Mouse (Mus musculus): ENCODE results near the gene Gm10318. TPM values are rescaled to one million over a fixed set of nuclear protein-coding genes. Genes with fewer than 3 reads are reported as not detected.

Gene Gm10318
- polyA plus RNA-seq, 1 experiment from 2014 or later: not detected

GRCm38 (mm10) chr10:77867546-77867945 is 14.9 kb downstream of the Gm10318 start:
- ATAC-seq (ENCODE audit: insufficient number of reproducible peaks, insufficient read depth, low FRiP score, low read depth): no peak
- Histone ChIP-seq H3K4me3 (ENCODE audit: control insufficient read depth in 1 of 2, insufficient read depth in 1 of 2, low read depth in 1 of 2, low read length in 2 of 2) (no peak overlapping the region), H3K36me3 (ENCODE audit: control insufficient read depth, insufficient read depth, low read length) (no peaks in the 10 kb centered on the region), H3K27ac (replicated peaks in 1 of 2; ENCODE audit: control insufficient read depth in 1 of 2, insufficient read depth in 1 of 2, low read depth in 2 of 2, low read length in 2 of 2) (no peak overlapping the region), H3K4me2 (ENCODE audit: low read length) (no peak overlapping the region), H3K4me1 (ENCODE audit: control insufficient read depth in 2 of 2, insufficient read depth in 2 of 2, low read length in 2 of 2) (no peaks in the 10 kb centered on the region; a peak in 1 of 4 replicates), H3K9me3 (ENCODE audit: control insufficient read depth, low read length) (no peaks in the 10 kb centered on the region), H3K27me3 (ENCODE audit: control insufficient read depth, insufficient read depth, low read length) (no peaks in the 10 kb centered on the region), H3K9ac (ENCODE audit: low read length) (no peak overlapping the region)
- whole genome bisulfite sequencing: 0% methylated on average over 1 of the region's 1 CpGs

- Histone ChIP-seq H3K4me3 (ENCODE audit: control insufficient read depth in 1 of 2, insufficient read depth in 1 of 2, low read depth in 1 of 2, low read length in 2 of 2) (no peak overlapping the region), H3K27ac (replicated peaks in 1 of 2; ENCODE audit: control insufficient read depth in 1 of 2, insufficient read depth in 1 of 2, low read depth in 2 of 2, low read length in 2 of 2) (no peak overlapping the region), H3K27me3 (ENCODE audit: control insufficient read depth, insufficient read depth, low read length) (no peaks in the 10 kb centered on the region), H3K9me3 (ENCODE audit: control insufficient read depth, low read length) (no peaks in the 10 kb centered on the region), H3K36me3 (ENCODE audit: control insufficient read depth, insufficient read depth, low read length) (no peaks in the 10 kb centered on the region), H3K9ac (ENCODE audit: low read length) (no peak overlapping the region), H3K4me2 (ENCODE audit: low read length) (no peak overlapping the region), H3K4me1 (ENCODE audit: control insufficient read depth in 2 of 2, insufficient read depth in 2 of 2, low read length in 2 of 2) (no peaks in the 10 kb centered on the region; a peak in 1 of 4 replicates)
- no peak for ATAC-seq (ENCODE audit: insufficient number of reproducible peaks, insufficient read depth, low FRiP score, low read depth)
- 78% methylated on average over 7 of the region's 7 CpGs for WGBS
These were observed 17.0 kb downstream of the Gm10318 start for GRCm38 (mm10) chr10:77869651-77870050.

GRCm38 (mm10) chr10:77878985-77879384 is 26.3 kb downstream of the Gm10318 start:
- no peak overlapping the region for H3K4me3 ChIP-seq (ENCODE audit: control insufficient read depth in 1 of 2, insufficient read depth in 1 of 2, low read depth in 1 of 2, low read length in 2 of 2)
- no peak overlapping the region for H3K27ac ChIP-seq (replicated peaks in 1 of 2; ENCODE audit: control insufficient read depth in 1 of 2, insufficient read depth in 1 of 2, low read depth in 2 of 2, low read length in 2 of 2)
- H3K27me3 ChIP-seq (ENCODE audit: control insufficient read depth, insufficient read depth, low read length): no peaks in the 10 kb centered on the region
- no peak for ATAC-seq (ENCODE audit: insufficient number of reproducible peaks, insufficient read depth, low FRiP score, low read depth)
- H3K9ac ChIP-seq (ENCODE audit: low read length): no peak overlapping the region
- no peaks in the 10 kb centered on the region for H3K4me1 ChIP-seq (ENCODE audit: control insufficient read depth in 2 of 2, insufficient read depth in 2 of 2, low read length in 2 of 2)
- WGBS: 61% methylated on average over 6 of the region's 6 CpGs
- no peak overlapping the region for H3K4me2 ChIP-seq (ENCODE audit: low read length)
- H3K9me3 ChIP-seq (ENCODE audit: control insufficient read depth, low read length): no peaks in the 10 kb centered on the region
- no peaks in the 10 kb centered on the region for H3K36me3 ChIP-seq (ENCODE audit: control insufficient read depth, insufficient read depth, low read length)

DNA sequence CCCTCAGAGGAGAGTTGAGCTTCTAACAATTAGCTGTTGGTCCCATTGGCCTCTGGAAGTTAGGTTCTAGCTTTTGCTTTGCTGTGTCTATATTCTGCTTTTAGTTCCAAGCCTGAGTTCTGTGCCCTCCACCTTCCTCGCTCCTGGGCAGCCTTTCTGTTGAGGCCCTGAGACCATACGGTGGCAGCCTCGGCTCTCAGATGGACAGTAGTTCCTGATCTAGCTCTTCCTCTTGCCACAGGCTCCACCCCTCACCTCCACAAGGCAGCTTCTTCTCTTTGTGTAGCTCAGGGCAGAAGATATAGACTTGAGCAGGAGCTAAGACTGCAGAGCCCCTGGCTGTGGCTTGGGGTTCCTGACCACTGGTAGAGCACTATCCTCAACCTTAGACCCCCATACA is 27.6 kb downstream of the Gm10318 start:
- no peaks in the 10 kb centered on the region for H3K9me3 ChIP-seq (ENCODE audit: control insufficient read depth, low read length)
- WGBS: 53% methylated on average over 3 of the region's 3 CpGs

GRCm38 (mm10) chr10:77882553-77882952 is 29.9 kb downstream of the Gm10318 start:
- Histone ChIP-seq H3K36me3 (ENCODE audit: control insufficient read depth, insufficient read depth, low read length) (no peaks in the 10 kb centered on the region), H3K9ac (ENCODE audit: low read length) (no peak overlapping the region), H3K4me1 (ENCODE audit: control insufficient read depth in 2 of 2, insufficient read depth in 2 of 2, low read length in 2 of 2) (no peaks in the 10 kb centered on the region), H3K4me3 (ENCODE audit: control insufficient read depth in 1 of 2, insufficient read depth in 1 of 2, low read depth in 1 of 2, low read length in 2 of 2) (no peak overlapping the region), H3K27me3 (ENCODE audit: control insufficient read depth, insufficient read depth, low read length) (no peaks in the 10 kb centered on the region), H3K27ac (replicated peaks in 1 of 2; ENCODE audit: control insufficient read depth in 1 of 2, insufficient read depth in 1 of 2, low read depth in 2 of 2, low read length in 2 of 2) (no peak overlapping the region), H3K9me3 (ENCODE audit: control insufficient read depth, low read length) (no peaks in the 10 kb centered on the region), H3K4me2 (ENCODE audit: low read length) (no peak overlapping the region)
- no peak for ATAC-seq (ENCODE audit: insufficient number of reproducible peaks, insufficient read depth, low FRiP score, low read depth)
- WGBS: 78% methylated on average over 5 of the region's 5 CpGs

More for the DNA sequence above, 27.6 kb downstream of the Gm10318 start:
- Histone ChIP-seq H3K27me3 (ENCODE audit: control insufficient read depth, insufficient read depth, low read length) (no peaks in the 10 kb centered on the region), H3K4me3 (ENCODE audit: control insufficient read depth in 1 of 2, insufficient read depth in 1 of 2, low read depth in 1 of 2, low read length in 2 of 2) (no peak overlapping the region), H3K36me3 (ENCODE audit: control insufficient read depth, insufficient read depth, low read length) (no peaks in the 10 kb centered on the region), H3K4me1 (ENCODE audit: control insufficient read depth in 2 of 2, insufficient read depth in 2 of 2, low read length in 2 of 2) (no peaks in the 10 kb centered on the region), H3K4me2 (ENCODE audit: low read length) (no peak overlapping the region), H3K27ac (replicated peaks in 1 of 2; ENCODE audit: control insufficient read depth in 1 of 2, insufficient read depth in 1 of 2, low read depth in 2 of 2, low read length in 2 of 2) (no peak overlapping the region), H3K9ac (ENCODE audit: low read length) (no peak overlapping the region)
- no peak for ATAC-seq (ENCODE audit: insufficient number of reproducible peaks, insufficient read depth, low FRiP score, low read depth)

GRCm38 (mm10) chr10:77886007-77886747 is 33.5 kb downstream of the Gm10318 start:
- no peak overlapping the region for H3K27ac ChIP-seq (replicated peaks in 1 of 2; ENCODE audit: control insufficient read depth in 1 of 2, insufficient read depth in 1 of 2, low read depth in 2 of 2, low read length in 2 of 2)
- no peak overlapping the region for H3K9ac ChIP-seq (ENCODE audit: low read length)
- no peak overlapping the region for H3K4me2 ChIP-seq (ENCODE audit: low read length)
- 43% methylated on average over 12 of the region's 12 CpGs for WGBS
- H3K9me3 ChIP-seq (ENCODE audit: control insufficient read depth, low read length): no peaks in the 10 kb centered on the region
- no peak for ATAC-seq (ENCODE audit: insufficient number of reproducible peaks, insufficient read depth, low FRiP score, low read depth)
- H3K4me3 ChIP-seq (ENCODE audit: control insufficient read depth in 1 of 2, insufficient read depth in 1 of 2, low read depth in 1 of 2, low read length in 2 of 2): no peak overlapping the region
- H3K4me1 ChIP-seq (ENCODE audit: control insufficient read depth in 2 of 2, insufficient read depth in 2 of 2, low read length in 2 of 2): no peaks in the 10 kb centered on the region
- no peaks in the 10 kb centered on the region for H3K27me3 ChIP-seq (ENCODE audit: control insufficient read depth, insufficient read depth, low read length)
- H3K36me3 ChIP-seq (ENCODE audit: control insufficient read depth, insufficient read depth, low read length): no peaks in the 10 kb centered on the region

- Histone ChIP-seq H3K27me3 (ENCODE audit: control insufficient read depth, insufficient read depth, low read length) (no peaks in the 10 kb centered on the region), H3K27ac (replicated peaks in 1 of 2; ENCODE audit: control insufficient read depth in 1 of 2, insufficient read depth in 1 of 2, low read depth in 2 of 2, low read length in 2 of 2) (no peak overlapping the region), H3K36me3 (ENCODE audit: control insufficient read depth, insufficient read depth, low read length) (no peaks in the 10 kb centered on the region), H3K9me3 (ENCODE audit: control insufficient read depth, low read length) (no peaks in the 10 kb centered on the region), H3K9ac (ENCODE audit: low read length) (no peak overlapping the region), H3K4me1 (ENCODE audit: control insufficient read depth in 2 of 2, insufficient read depth in 2 of 2, low read length in 2 of 2) (peaks cover 0 to 7% of the 10 kb centered on the region in 2 experiments; a peak in 1 of 4 replicates), H3K4me3 (ENCODE audit: control insufficient read depth in 1 of 2, insufficient read depth in 1 of 2, low read depth in 1 of 2, low read length in 2 of 2) (no peak overlapping the region), H3K4me2 (ENCODE audit: low read length) (no peak overlapping the region)
- 76% methylated on average over 8 of the region's 8 CpGs for WGBS
- 0 out of 2 replicates have a peak, but pooled peaks have one; percentile 16 for ATAC-seq (ENCODE audit: insufficient number of reproducible peaks, insufficient read depth, low FRiP score, low read depth)
These were observed 38.4 kb downstream of the Gm10318 start for GRCm38 (mm10) chr10:77890987-77891565.
